In genomic region chr10:40163338-40163737, GRCm38 (mm10) we compare ENCODE assay signal across 14 mouse cellular contexts. TPM values are rescaled to one million over a fixed set of nuclear protein-coding genes. Genes with fewer than 3 reads are reported as not detected.
DNase-seq lines count a peak whose midpoint lies in the region; ATAC-seq and TF ChIP-seq lines count a peak whose summit lies in the region.
"Had no signal": no experiment of that assay in that cellular context is flagged by ENCODE, and none has a peak within 500 bp of the region (broad histone marks: within the 10 kb centered on the region; RNA-seq: fewer than 3 reads in every experiment).

No protein-coding gene starts in this region.

- no peaks in the 10 kb centered on the region for H3K9me3 ChIP-seq in kidney, embryonic 15.5 days (replicated peaks)
- H3K9me3 ChIP-seq: hindbrain, embryonic 12.5 days had no signal

- H3K27me3 ChIP-seq in kidney, adult 2 months (replicated peaks; ENCODE audit: control insufficient read depth, insufficient read depth, low read length), result no peaks in the 10 kb centered on the region
- no peaks in the 10 kb centered on the region for H3K27me3 ChIP-seq in kidney, embryonic 15.5 days
- H3K27me3 ChIP-seq: hindbrain, embryonic 12.5 days; megakaryocyte, embryonic 14.5 days had no signal

- intact Hi-C loops in gastrocnemius, postnatal 14 days (cut with DNase I; ENCODE audit: low total_unique reads), result no loop called here

- peaks cover 8% of the 10 kb centered on the region for H3K4me1 ChIP-seq in kidney, adult 2 months (ENCODE audit: control insufficient read depth, insufficient read depth, low read length)
- no peaks in the 10 kb centered on the region for H3K4me1 ChIP-seq in kidney, embryonic 15.5 days
- H3K4me1 ChIP-seq: hindbrain, embryonic 12.5 days had no signal

- H3K4me3 ChIP-seq in kidney, adult 2 months (ENCODE audit: insufficient read depth, low read depth, low read length), result no peak overlapping the region
- H3K4me3 ChIP-seq in kidney, embryonic 15.5 days (replicated peaks), result no peak overlapping the region
- H3K4me3 ChIP-seq: hindbrain, embryonic 12.5 days; megakaryocyte, embryonic 14.5 days had no signal

- WGBS in kidney, adult 2 months, result 78% methylated on average over 8 of the region's 8 CpGs
- 88% methylated on average over 8 of the region's 8 CpGs for WGBS in kidney, embryonic 15.5 days

- no peak for ATAC-seq in kidney, embryonic 15.5 days (replicated peaks; ENCODE audit: low FRiP score)

- TF ChIP-seq CTCF in kidney, adult 2 months (conservative IDR thresholded peaks at IDR 0.05; ENCODE audit: insufficient read depth, insufficient read length, low read depth, low read length), result no peak

- H3K4me2 ChIP-seq in kidney, embryonic 15.5 days, result no peak overlapping the region
- H3K4me2 ChIP-seq: hindbrain, embryonic 12.5 days had no signal

- H3K27ac ChIP-seq in kidney, adult 2 months (ENCODE audit: insufficient read depth, low read depth, low read length), result peak overlapping the region; percentile 51; the same call in 1 of the 2 replicates
- no peak overlapping the region for H3K27ac ChIP-seq in kidney, embryonic 15.5 days
- H3K27ac ChIP-seq: hindbrain, embryonic 12.5 days had no signal

- TF ChIP-seq POLR2A in kidney, adult 2 months (IDR thresholded peaks at IDR 0.05; ENCODE audit: low read depth, low read length), result no peak

- no peaks in the 10 kb centered on the region for H3K36me3 ChIP-seq in kidney, adult 2 months (ENCODE audit: control insufficient read depth, insufficient read depth, low read length)
- no peaks in the 10 kb centered on the region for H3K36me3 ChIP-seq in kidney, embryonic 15.5 days
- H3K36me3 ChIP-seq: hindbrain, embryonic 12.5 days had no signal

- no peak overlapping the region for H3K9ac ChIP-seq in kidney, embryonic 15.5 days
- H3K9ac ChIP-seq: hindbrain, embryonic 12.5 days had no signal

- no peak for DNase-seq in kidney, adult 2 months
- peak; percentile 62 to 74 for DNase-seq in B cell, adult 2 months
- DNase-seq in induced T-regulatory cell, adult 2 months (ENCODE audit: low read depth), result peak; percentile 70
- peak; percentile 91 for DNase-seq in thymus, postnatal 0 days (ENCODE audit: low spot score)
- DNase-seq in gastrocnemius, postnatal 14 days, result no peak
- no peak for DNase-seq in heart, adult 9 months (ENCODE audit: low spot score in 2 of 2)
- no peak for DNase-seq in adrenal gland, adult 18-20 months (ENCODE audit: low spot score in 2 of 2)
- DNase-seq: cerebellum, adult 2 months; layer of hippocampus, postnatal 36 days; lung, adult 18-20 months; right cerebral cortex, postnatal 4 days had no signal

RNA-seq across cellular contexts. Expression of gene Slc16a10, which starts 21.3 kb away (rescaled TPM):
- 56.8 and 57.2 TPM in 2 replicates for polyA plus RNA-seq in kidney, adult 2 months (2012; rRNA removed)
- polyA plus RNA-seq in kidney, embryonic 15.5 days (2015; fragmentation: Nextera tagmentation; extraction: Ambion mirVana), result 12.5 and 12.7 TPM in 2 replicates
- polyA plus RNA-seq in thymus, postnatal 0 days (2015; fragmentation: Nextera tagmentation; extraction: Ambion mirVana), result 26.5 and 31.2 TPM in 2 replicates
- total RNA-seq in gastrocnemius, postnatal 14 days (2021), result 10 to 100 TPM; 30.0 to 33.6 TPM
- 10 to 100 TPM; 19.8 to 22.9 TPM for total RNA-seq in adrenal gland, adult 18-20 months (2021)

Comparison
In these comparisons a context has a peak if more than half of its experiments do, and no peak if none do; other contexts are left out.
1. DNase-seq: peak in B cell, adult 2 months (2 of 2), induced T-regulatory cell, adult 2 months (single experiment) and thymus, postnatal 0 days (single experiment); none in kidney, adult 2 months (single experiment), gastrocnemius, postnatal 14 days (single experiment), heart, adult 9 months (0 of 2) and adrenal gland, adult 18-20 months (0 of 2).